Mouse (Mus musculus): Measurements from ENCODE around the gene Filip1l. TPM values are rescaled to one million over a fixed set of nuclear protein-coding genes. Genes with fewer than 3 reads are reported as not detected.

The Filip1l gene
- polyA plus RNA-seq, 1 experiment from 2014 or later = 3.0 TPM

- 89% methylated on average over 8 of the region's 8 CpGs for whole genome bisulfite sequencing
- no peak for ATAC-seq (ENCODE audit: low FRiP score, low TSS enrichment)
Measured at GRCm38 (mm10) chr16:57318637-57319125, 34.2 kb upstream of the Filip1l start.

GRCm38 (mm10) chr16:57319284-57320124 lies 33.4 kb upstream of the Filip1l start:
- no peak for DNase-seq
- Histone ChIP-seq H3K36me3 (ENCODE audit: control insufficient read depth, insufficient read depth, low read length) (no peaks in the 10 kb centered on the region), H3K9me3 (ENCODE audit: control insufficient read depth, low read length) (no peaks in the 10 kb centered on the region), H3K27me3 (ENCODE audit: control insufficient read depth, insufficient read depth, low read length) (no peaks in the 10 kb centered on the region), H3K27ac (replicated peaks; ENCODE audit: low read depth, low read length) (no peak overlapping the region), H3K4me3 (replicated peaks; ENCODE audit: low read depth, low read length) (no peak overlapping the region), H3K9ac (replicated peaks; ENCODE audit: low read length) (no peak overlapping the region), H3K4me1 (ENCODE audit: control insufficient read depth, insufficient read depth, low read length) (no peaks in the 10 kb centered on the region), H3K4me2 (ENCODE audit: low read length) (no peak overlapping the region)
- 72% methylated on average over 7 of the region's 7 CpGs for WGBS
- ATAC-seq (ENCODE audit: low FRiP score, low TSS enrichment) = no peak; the same call in 1 of the 2 replicates

More at GRCm38 (mm10) chr16:57318637-57319125, 34.2 kb upstream of the Filip1l start:
- Histone ChIP-seq H3K4me2 (ENCODE audit: low read length) (no peak overlapping the region), H3K4me3 (replicated peaks; ENCODE audit: low read depth, low read length) (no peak overlapping the region), H3K9ac (replicated peaks; ENCODE audit: low read length) (no peak overlapping the region), H3K27me3 (ENCODE audit: control insufficient read depth, insufficient read depth, low read length) (no peaks in the 10 kb centered on the region), H3K9me3 (ENCODE audit: control insufficient read depth, low read length) (no peaks in the 10 kb centered on the region), H3K4me1 (ENCODE audit: control insufficient read depth, insufficient read depth, low read length) (no peaks in the 10 kb centered on the region), H3K27ac (replicated peaks; ENCODE audit: low read depth, low read length) (no peak overlapping the region), H3K36me3 (ENCODE audit: control insufficient read depth, insufficient read depth, low read length) (no peaks in the 10 kb centered on the region)
- DNase-seq = no peak

- Histone ChIP-seq H3K4me2 (ENCODE audit: low read length) (no peak overlapping the region), H3K27me3 (ENCODE audit: control insufficient read depth, insufficient read depth, low read length) (no peaks in the 10 kb centered on the region), H3K9ac (replicated peaks; ENCODE audit: low read length) (no peak overlapping the region), H3K27ac (replicated peaks; ENCODE audit: low read depth, low read length) (no peak overlapping the region), H3K4me1 (ENCODE audit: control insufficient read depth, insufficient read depth, low read length) (no peaks in the 10 kb centered on the region), H3K4me3 (replicated peaks; ENCODE audit: low read depth, low read length) (no peak overlapping the region), H3K9me3 (ENCODE audit: control insufficient read depth, low read length) (no peaks in the 10 kb centered on the region), H3K36me3 (ENCODE audit: control insufficient read depth, insufficient read depth, low read length) (no peaks in the 10 kb centered on the region)
- 80% methylated on average over 7 of the region's 7 CpGs for WGBS
- DNase-seq = no peak
- ATAC-seq (ENCODE audit: low FRiP score, low TSS enrichment) = no peak
Measured at GRCm38 (mm10) chr16:57326996-57327395, 25.9 kb upstream of the Filip1l start.

GRCm38 (mm10) chr16:57329028-57329427 lies 23.9 kb upstream of the Filip1l start:
- Histone ChIP-seq H3K4me2 (ENCODE audit: low read length) (no peak overlapping the region), H3K9me3 (ENCODE audit: control insufficient read depth, low read length) (no peaks in the 10 kb centered on the region), H3K4me3 (replicated peaks; ENCODE audit: low read depth, low read length) (no peak overlapping the region), H3K4me1 (ENCODE audit: control insufficient read depth, insufficient read depth, low read length) (no peaks in the 10 kb centered on the region), H3K27me3 (ENCODE audit: control insufficient read depth, insufficient read depth, low read length) (no peaks in the 10 kb centered on the region), H3K27ac (replicated peaks; ENCODE audit: low read depth, low read length) (no peak overlapping the region), H3K9ac (replicated peaks; ENCODE audit: low read length) (no peak overlapping the region), H3K36me3 (ENCODE audit: control insufficient read depth, insufficient read depth, low read length) (no peaks in the 10 kb centered on the region)
- ATAC-seq (ENCODE audit: low FRiP score, low TSS enrichment) = no peak
- DNase-seq = no peak
- 90% methylated on average over 8 of the region's 8 CpGs for WGBS

GRCm38 (mm10) chr16:57330111-57330510 lies 22.8 kb upstream of the Filip1l start:
- H3K4me2 ChIP-seq (ENCODE audit: low read length) = no peak overlapping the region
- DNase-seq = no peak
- H3K27me3 ChIP-seq (ENCODE audit: control insufficient read depth, insufficient read depth, low read length) = no peaks in the 10 kb centered on the region
- no peaks in the 10 kb centered on the region for H3K36me3 ChIP-seq (ENCODE audit: control insufficient read depth, insufficient read depth, low read length)
- no peak for ATAC-seq (ENCODE audit: low FRiP score, low TSS enrichment)
- no peak overlapping the region for H3K9ac ChIP-seq (replicated peaks; ENCODE audit: low read length)
- no peak overlapping the region for H3K4me3 ChIP-seq (replicated peaks; ENCODE audit: low read depth, low read length)
- H3K9me3 ChIP-seq (ENCODE audit: control insufficient read depth, low read length) = no peaks in the 10 kb centered on the region
- no peak overlapping the region for H3K27ac ChIP-seq (replicated peaks; ENCODE audit: low read depth, low read length)
- H3K4me1 ChIP-seq (ENCODE audit: control insufficient read depth, insufficient read depth, low read length) = no peaks in the 10 kb centered on the region
- WGBS = 83% methylated on average over 2 of the region's 2 CpGs

- 86% methylated on average over 7 of the region's 7 CpGs for WGBS
- no peak for DNase-seq
- ATAC-seq (ENCODE audit: low FRiP score, low TSS enrichment) = no peak
- Histone ChIP-seq H3K4me2 (ENCODE audit: low read length) (no peak overlapping the region), H3K4me3 (replicated peaks; ENCODE audit: low read depth, low read length) (no peak overlapping the region), H3K4me1 (ENCODE audit: control insufficient read depth, insufficient read depth, low read length) (no peaks in the 10 kb centered on the region), H3K27me3 (ENCODE audit: control insufficient read depth, insufficient read depth, low read length) (no peaks in the 10 kb centered on the region), H3K9ac (replicated peaks; ENCODE audit: low read length) (no peak overlapping the region), H3K27ac (replicated peaks; ENCODE audit: low read depth, low read length) (no peak overlapping the region), H3K9me3 (ENCODE audit: control insufficient read depth, low read length) (no peaks in the 10 kb centered on the region), H3K36me3 (ENCODE audit: control insufficient read depth, insufficient read depth, low read length) (no peaks in the 10 kb centered on the region)
Measured at GRCm38 (mm10) chr16:57332301-57332700, 20.6 kb upstream of the Filip1l start.

- no peak overlapping the region for H3K4me3 ChIP-seq (replicated peaks; ENCODE audit: low read depth, low read length)
- no peak overlapping the region for H3K9ac ChIP-seq (replicated peaks; ENCODE audit: low read length)
- no peaks in the 10 kb centered on the region for H3K36me3 ChIP-seq (ENCODE audit: control insufficient read depth, insufficient read depth, low read length)
- no peak for DNase-seq
- no peak overlapping the region for H3K27ac ChIP-seq (replicated peaks; ENCODE audit: low read depth, low read length)
- no peaks in the 10 kb centered on the region for H3K4me1 ChIP-seq (ENCODE audit: control insufficient read depth, insufficient read depth, low read length)
- H3K9me3 ChIP-seq (ENCODE audit: control insufficient read depth, low read length) = no peaks in the 10 kb centered on the region
- no peaks in the 10 kb centered on the region for H3K27me3 ChIP-seq (ENCODE audit: control insufficient read depth, insufficient read depth, low read length)
- H3K4me2 ChIP-seq (ENCODE audit: low read length) = no peak overlapping the region
- no peak for ATAC-seq (ENCODE audit: low FRiP score, low TSS enrichment)
- WGBS = 80% methylated on average over 11 of the region's 11 CpGs
Measured at GRCm38 (mm10) chr16:57336770-57337423, 16.0 kb upstream of the Filip1l start.

GRCm38 (mm10) chr16:57339765-57340612 lies 12.9 kb upstream of the Filip1l start:
- H3K36me3 ChIP-seq (ENCODE audit: control insufficient read depth, insufficient read depth, low read length) = no peaks in the 10 kb centered on the region
- no peak for ATAC-seq (ENCODE audit: low FRiP score, low TSS enrichment)
- 88% methylated on average over 8 of the region's 8 CpGs for WGBS
- no peaks in the 10 kb centered on the region for H3K9me3 ChIP-seq (ENCODE audit: control insufficient read depth, low read length)
- no peaks in the 10 kb centered on the region for H3K27me3 ChIP-seq (ENCODE audit: control insufficient read depth, insufficient read depth, low read length)
- DNase-seq = no peak
- no peak overlapping the region for H3K4me2 ChIP-seq (ENCODE audit: low read length)
- no peak overlapping the region for H3K9ac ChIP-seq (replicated peaks; ENCODE audit: low read length)
- H3K4me3 ChIP-seq (replicated peaks; ENCODE audit: low read depth, low read length) = no peak overlapping the region
- no peak overlapping the region for H3K27ac ChIP-seq (replicated peaks; ENCODE audit: low read depth, low read length)
- H3K4me1 ChIP-seq (ENCODE audit: control insufficient read depth, insufficient read depth, low read length) = no peaks in the 10 kb centered on the region
